Mouse (Mus musculus) forebrain, postnatal 0 days (tissue): ENCODE data around the gene Ctla4. TPM values are rescaled to one million over a fixed set of nuclear protein-coding genes. Genes with fewer than 3 reads are reported as not detected.
A peak's percentile ranks its signal among the peaks of the same experiment; 100 is the strongest.

Source experiments
- ATAC-seq: fragments of 200-750 bp; cut with Nextera tagmentation; 2 replicates; pipeline ENCODE4 v1.8.0; 2017; ENCODE audit warnings: mild to moderate bottlenecking, moderate library complexity
- DNase-seq: peaks from one replicate; pipeline ENCODE4 v3.0.0-alpha.2; 2015
- H3K27ac ChIP-seq: fragments of 300-500 bp; sonication (generic); 2 replicates; pipeline ENCODE4 v1.5.1; 2014; ENCODE audit warnings: low read depth, mild to moderate bottlenecking, antibody characterized with exemption, low read length, moderate library complexity, mixed read lengths
- H3K27me3 ChIP-seq: fragments of 300-500 bp; sonication (generic); 2 replicates; pipeline ENCODE4 v1.6.1; 2014; ENCODE audit warnings: mild to moderate bottlenecking, low read length, mixed read lengths; ENCODE audit not compliant: insufficient read depth
- H3K36me3 ChIP-seq: fragments of 300-500 bp; sonication (generic); 2 replicates; pipeline ENCODE4 v1.6.1; 2014; ENCODE audit warnings: mild to moderate bottlenecking, moderate library complexity; ENCODE audit not compliant: insufficient read depth
- H3K4me1 ChIP-seq: fragments of 300-500 bp; sonication (generic); 2 replicates; pipeline ENCODE4 v1.6.1; 2014; ENCODE audit warnings: antibody characterized with exemption; ENCODE audit not compliant: insufficient read depth
- H3K4me2 ChIP-seq: fragments of 300-500 bp; sonication (generic); 2 replicates; pipeline ENCODE4 v1.6.1; 2014; ENCODE audit warnings: low read depth, mild to moderate bottlenecking, moderate library complexity
- H3K4me3 ChIP-seq: fragments of 300-500 bp; sonication (generic); 2 replicates; pipeline ENCODE4 v1.5.1; 2014; ENCODE audit warnings: low read depth, low read length, mixed read lengths
- H3K9ac ChIP-seq: fragments of 300-500 bp; sonication (generic); 2 replicates; pipeline ENCODE4 v1.6.1; 2014; ENCODE audit warnings: mild to moderate bottlenecking
- H3K9me3 ChIP-seq: fragments of 300-500 bp; sonication (generic); 2 replicates; pipeline ENCODE4 v1.6.1; 2016; ENCODE audit warnings: low read length
- CTCF ChIP-seq: sonication (generic); IDR thresholded peaks from 2 replicates; pipeline ENCODE4 v1.5.1; 2016; ENCODE audit warnings: antibody characterized with exemption, control low read depth, low read depth
- WGBS: fragments of 180-500 bp; shearing (Covaris S2); extraction: QIAGEN DNeasy Blood & Tissue Kit; methylation state at CpG from one replicate; pipeline ENCODE4 v1.1.7; 2014; 5-methylcytosine and 5-hydroxymethylcytosine counted together
- polyA plus RNA-seq: library from polyadenylated mRNA; unstranded; fragments of >200 nt; fragmentation: Nextera tagmentation; extraction: Ambion mirVana; gene quantifications from 2 replicates; pipeline ENCODE4 v1.2.1, GENCODE M21; 2015
- total RNA-seq: library from RNA; depleted of rRNA; stranded (reverse); fragments of >200 nt; gene quantifications from 2 replicates; pipeline ENCODE4 v1.2.3, GENCODE M21; 2014

The Ctla4 gene
- total and polyA plus RNA-seq, 2 experiments from 2014 or later: 0.10 TPM; not detected in 1

- Histone ChIP-seq H3K9ac (no peak overlapping the region), H3K4me1 (peaks cover 7% of the 10 kb centered on the region; the same call in 1 of the 2 replicates), H3K9me3 (no peaks in the 10 kb centered on the region), H3K27ac (no peak overlapping the region), H3K36me3 (no peaks in the 10 kb centered on the region), H3K4me2 (no peak overlapping the region), H3K4me3 (no peak overlapping the region), H3K27me3 (no peaks in the 10 kb centered on the region)
- ATAC-seq (no peak), DNase-seq (no peak)
- TF ChIP-seq CTCF: no peak
- 69% methylated on average over 10 of the region's 10 CpGs for WGBS
These were observed 29.5 kb downstream of the Ctla4 start for GRCm38 (mm10) chr1:60916281-60916781.

DNA sequence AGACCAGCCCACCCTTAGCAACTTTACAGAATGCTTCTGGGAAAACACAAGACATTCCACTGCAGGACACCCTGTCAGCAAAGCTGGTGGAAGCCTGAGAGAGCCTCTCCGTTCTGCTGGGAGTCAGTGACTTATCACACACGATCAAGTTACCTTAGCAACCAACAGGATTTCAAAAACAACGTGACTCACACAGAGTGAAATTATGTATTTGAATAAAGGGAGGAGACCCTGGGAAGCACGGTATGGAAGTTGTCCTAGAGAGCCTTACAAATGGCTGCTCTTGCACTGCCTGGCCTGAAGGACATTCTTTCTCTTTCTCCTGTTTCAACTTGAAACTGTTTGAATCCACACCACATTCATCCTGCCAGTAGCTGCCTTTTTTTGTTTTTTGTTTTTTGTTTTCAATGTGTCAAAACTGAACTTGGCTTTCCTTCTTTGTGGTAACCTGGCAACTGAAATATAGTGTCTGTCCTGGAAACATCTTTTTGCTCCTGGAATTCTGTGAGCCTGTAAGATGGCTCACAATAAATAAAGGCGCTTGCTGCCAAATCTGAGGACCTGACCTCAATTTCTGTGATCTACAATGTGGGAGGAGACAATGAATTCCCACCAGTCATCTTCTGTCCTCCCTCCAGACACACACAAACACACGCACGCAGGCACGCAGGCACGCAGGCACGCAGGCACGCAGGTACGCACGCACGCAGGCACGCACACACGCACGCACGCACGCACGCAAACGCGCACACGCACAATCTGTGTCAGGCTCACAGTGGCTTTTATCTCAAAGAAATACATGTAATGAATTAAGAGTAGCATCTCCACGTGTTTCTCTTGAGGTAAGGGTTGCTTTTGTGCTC, 33.9 kb downstream of the Ctla4 start:
- peak overlapping the region; percentile 60 for H3K27ac ChIP-seq
- H3K27me3 ChIP-seq: no peaks in the 10 kb centered on the region
- no peaks in the 10 kb centered on the region for H3K9me3 ChIP-seq
- no peaks in the 10 kb centered on the region for H3K36me3 ChIP-seq
- H3K4me2 ChIP-seq: no peak overlapping the region
- no peak overlapping the region for H3K4me3 ChIP-seq
- WGBS: 74% methylated on average over 24 of the region's 24 CpGs
- TF ChIP-seq CTCF: no peak
- H3K9ac ChIP-seq: no peak overlapping the region
- ATAC-seq (peak; percentile 91), DNase-seq (peak; percentile 51)
- H3K4me1 ChIP-seq: peaks cover 7% of the 10 kb centered on the region; the same call in 1 of the 2 replicates

GRCm38 (mm10) chr1:60929036-60929435, 42.2 kb downstream of the Ctla4 start:
- 94% methylated on average over 3 of the region's 3 CpGs for WGBS
- Histone ChIP-seq H3K4me3 (no peak overlapping the region), H3K4me2 (no peak overlapping the region), H3K9me3 (no peaks in the 10 kb centered on the region), H3K27me3 (no peaks in the 10 kb centered on the region), H3K36me3 (no peaks in the 10 kb centered on the region), H3K9ac (no peak overlapping the region), H3K27ac (no peak overlapping the region), H3K4me1 (no peaks in the 10 kb centered on the region)
- DNase-seq (no peak), ATAC-seq (no peak)
- no peak for TF ChIP-seq CTCF

DNA sequence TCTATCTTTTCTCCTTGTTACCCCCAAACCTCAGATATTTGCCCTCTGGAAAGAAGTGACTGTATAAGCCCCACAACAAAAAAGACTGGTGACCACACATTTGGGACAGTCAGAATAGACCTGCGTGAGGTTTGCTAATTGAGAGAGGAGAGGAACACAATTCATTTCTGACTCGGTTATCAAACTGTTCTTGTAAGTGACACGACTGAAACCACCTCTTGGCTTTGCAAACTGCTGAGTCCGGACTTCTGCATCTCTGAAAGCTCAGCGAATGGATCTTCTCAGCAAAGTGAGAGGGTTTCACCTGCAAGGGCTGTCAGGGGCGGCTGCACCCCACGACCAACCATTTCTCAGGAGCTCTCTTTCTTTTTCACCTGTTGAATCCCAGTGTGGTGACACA, 43.6 kb downstream of the Ctla4 start:
- Histone ChIP-seq H3K4me3 (no peak overlapping the region), H3K9ac (no peak overlapping the region), H3K27me3 (no peaks in the 10 kb centered on the region), H3K27ac (no peak overlapping the region), H3K4me1 (no peaks in the 10 kb centered on the region), H3K9me3 (no peaks in the 10 kb centered on the region), H3K36me3 (no peaks in the 10 kb centered on the region), H3K4me2 (no peak overlapping the region)
- ATAC-seq: no peak
- DNase-seq: no peak
- TF ChIP-seq CTCF: no peak
- WGBS: 78% methylated on average over 7 of the region's 7 CpGs

DNA sequence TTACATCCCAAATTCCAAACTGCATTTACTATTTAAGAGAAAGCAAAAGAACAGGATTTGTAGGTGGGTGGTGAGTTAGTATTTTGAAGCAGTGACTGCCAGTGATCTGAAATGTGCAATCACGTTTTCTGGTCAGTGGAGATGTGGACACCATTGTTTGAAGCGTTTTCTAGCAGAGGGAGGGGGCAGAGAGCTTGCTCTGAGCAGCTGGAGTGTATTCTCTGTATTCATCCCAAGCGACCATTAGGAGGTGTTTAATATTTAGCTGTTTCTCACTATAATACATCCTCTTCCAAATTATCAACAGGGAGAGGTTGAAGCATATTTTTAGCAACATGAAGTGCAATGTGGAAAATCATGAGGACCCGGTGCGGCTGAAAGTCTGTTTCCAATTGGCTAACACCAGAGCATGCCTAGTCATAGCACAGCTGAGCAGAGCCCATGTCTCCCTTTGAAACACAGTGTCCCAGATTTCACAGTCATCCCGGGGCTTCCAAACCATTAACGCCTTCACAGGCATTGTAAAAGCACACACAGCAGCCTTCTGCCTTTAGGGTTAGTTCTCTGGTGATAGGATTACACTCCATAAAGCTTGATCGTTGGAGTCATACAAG, 49.3 kb downstream of the Ctla4 start:
- Histone ChIP-seq H3K4me3 (no peak overlapping the region), H3K4me1 (0 out of 2 replicates have a peak, but pooled peaks cover 7% of the 10 kb centered on the region), H3K27ac (peak overlapping the region; percentile 46; the same call in 1 of the 2 replicates), H3K9ac (no peak overlapping the region), H3K27me3 (no peaks in the 10 kb centered on the region), H3K36me3 (no peaks in the 10 kb centered on the region), H3K9me3 (no peaks in the 10 kb centered on the region), H3K4me2 (peak overlapping the region; percentile 24)
- TF ChIP-seq CTCF: no peak
- ATAC-seq: peak; percentile 95
- peak; percentile 71 for DNase-seq
- WGBS: 27% methylated on average over 8 of the region's 8 CpGs

- Histone ChIP-seq H3K4me2 (no peak overlapping the region), H3K9me3 (no peaks in the 10 kb centered on the region), H3K9ac (no peak overlapping the region), H3K27ac (no peak overlapping the region), H3K36me3 (no peaks in the 10 kb centered on the region), H3K4me1 (0 out of 2 replicates have a peak, but pooled peaks cover 7% of the 10 kb centered on the region), H3K27me3 (no peaks in the 10 kb centered on the region), H3K4me3 (no peak overlapping the region)
- 82% methylated on average over 6 of the region's 6 CpGs for WGBS
- no peak for TF ChIP-seq CTCF
- no peak for ATAC-seq
- DNase-seq: no peak
These were observed 50.3 kb downstream of the Ctla4 start for GRCm38 (mm10) chr1:60936963-60937711.
